Mouse (Mus musculus) CD4-positive, CD25-positive, alpha-beta regulatory T cell, adult 9 weeks (primary cell): ENCODE results near the gene Gm10639. TPM values are rescaled to one million over a fixed set of nuclear protein-coding genes. Genes with fewer than 3 reads are reported as not detected.

Source experiments
- polyA plus RNA-seq: library from polyadenylated mRNA; unstranded; fragments of 100-300 nt; shearing (Covaris generic); gene quantifications from one replicate; pipeline ENCODE4 v1.2.1, GENCODE M21; 2017

The Gm10639 gene
- polyA plus RNA-seq, result not detected

GRCm38 (mm10) chr9:78289723-78290122 lies at the start of gene Gm10639:
Gm10639 (plus strand) TSS chr9:78289923.

GRCm38 (mm10) chr9:78256914-78257313 lies 32.8 kb upstream of the Gm10639 start, which contains the start of gene Gm3776:
Gm3776 (plus strand) TSS chr9:78257129.

DNA sequence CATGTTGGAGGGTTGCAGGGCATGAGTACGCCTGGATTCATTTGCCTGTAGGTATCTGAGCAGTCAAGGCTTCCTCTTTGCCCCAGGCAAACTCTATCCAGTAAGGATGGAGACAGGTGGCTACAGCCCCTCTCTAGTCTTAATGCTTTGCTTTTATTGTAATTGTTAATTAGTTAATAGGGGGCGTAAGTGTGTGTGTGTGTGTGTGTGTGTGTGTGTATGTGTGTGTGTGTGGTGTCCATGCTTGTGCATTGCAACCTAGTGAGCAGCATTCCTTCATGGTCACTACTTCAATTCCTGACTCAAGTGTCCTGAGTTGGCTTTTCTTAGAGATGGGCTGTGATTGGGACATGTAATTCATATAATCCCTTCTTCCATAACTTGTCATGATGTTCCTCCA lies 25.0 kb downstream of the Gm10639 start, which contains the start of gene Omt2a:
Omt2a (minus strand) TSS at position 101 of the 400 bp plus-strand sequence.

DNA sequence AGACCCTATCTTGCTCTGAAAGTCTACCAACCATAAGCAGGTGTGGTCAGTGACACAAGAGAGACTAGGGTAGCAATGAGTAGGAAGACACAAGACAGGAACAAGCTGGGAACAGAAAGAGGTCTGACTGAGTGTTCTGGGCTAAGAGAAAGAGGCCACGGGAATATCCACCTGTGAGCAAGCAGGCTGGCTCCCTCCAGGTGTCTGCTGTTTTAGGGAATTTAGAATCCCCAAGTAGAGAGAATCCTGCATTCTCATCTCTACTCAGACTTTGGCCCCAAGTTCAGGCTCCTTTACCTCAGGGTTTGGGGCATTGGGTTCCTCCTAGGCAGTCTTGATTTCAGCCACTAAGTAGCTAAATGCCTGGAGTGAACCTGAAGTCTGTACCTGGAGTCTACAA lies 37.6 kb downstream of the Gm10639 start, which contains the start of gene Omt2b:
Omt2b (plus strand) TSS at position 301 of the 400 bp plus-strand sequence.

Other genes with a start within 250 kb of the Gm10639 start
- gene Gcm1, start 238.0 kb upstream of the Gm10639 start, polyA plus RNA-seq, result not detected
- gene Fbxo9, start 180.9 kb upstream of the Gm10639 start, polyA plus RNA-seq, result 18.4 TPM
- gene Ick, start 180.7 kb upstream of the Gm10639 start, polyA plus RNA-seq, result 9.5 TPM
- gene Gsta4, start 107.1 kb upstream of the Gm10639 start, polyA plus RNA-seq, result 43.4 TPM
- gene Gsta1, start 59.3 kb upstream of the Gm10639 start, polyA plus RNA-seq, result not detected
- gene Gm3776, start 32.8 kb upstream of the Gm10639 start, polyA plus RNA-seq, result not detected
- not detected for gene Omt2a, start 24.9 kb downstream of the Gm10639 start, polyA plus RNA-seq
- not detected for gene Omt2b, start 37.7 kb downstream of the Gm10639 start, polyA plus RNA-seq
- gene Gsta2, start 65.9 kb downstream of the Gm10639 start, polyA plus RNA-seq, result not detected
- gene Dppa5a, start 78.3 kb downstream of the Gm10639 start, polyA plus RNA-seq, result not detected
- not detected for gene Ooep, start 88.8 kb downstream of the Gm10639 start, polyA plus RNA-seq
- 2.8 TPM for gene Ddx43, start 105.9 kb downstream of the Gm10639 start, polyA plus RNA-seq
- gene Cgas, start 153.3 kb downstream of the Gm10639 start, polyA plus RNA-seq, result 1.3 TPM
- 9.6 TPM for gene Mto1, start 158.3 kb downstream of the Gm10639 start, polyA plus RNA-seq
- gene Gm17324, start 158.9 kb downstream of the Gm10639 start, polyA plus RNA-seq, result not detected
- gene Eef1a1, start 199.2 kb downstream of the Gm10639 start, polyA plus RNA-seq, result 5,755 TPM